Mouse (Mus musculus): ENCODE results near the gene Chrna1. TPM values are rescaled to one million over a fixed set of nuclear protein-coding genes. Genes with fewer than 3 reads are reported as not detected.

Gene Chrna1
- polyA plus RNA-seq, 1 experiment = 391 TPM

DNA sequence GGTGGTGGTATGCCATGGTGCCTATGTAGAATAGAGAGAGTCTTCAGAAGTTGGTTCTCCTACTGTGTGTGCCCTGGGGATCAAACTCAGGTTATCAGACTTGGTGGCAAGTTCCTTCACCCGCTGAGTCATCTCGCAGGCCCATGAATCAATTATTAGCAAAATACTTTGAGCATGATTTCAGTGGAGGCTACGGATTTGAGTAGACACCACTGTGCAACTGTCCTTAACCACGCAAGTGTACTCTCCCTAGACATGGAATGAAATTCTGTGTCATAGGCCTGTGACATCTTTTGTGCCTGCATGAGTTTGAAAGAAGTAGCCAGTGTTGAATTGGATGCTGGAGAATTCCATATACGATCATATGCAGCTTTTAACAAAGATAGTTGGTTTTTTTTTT is 582 bp upstream of the Chrna1 start:
- Histone ChIP-seq H3K79me2 (ENCODE audit: control insufficient read depth, insufficient read depth) (peaks cover 34% of the 10 kb centered on the region), H3K36me3 (ENCODE audit: control insufficient read depth, insufficient read depth) (no peaks in the 10 kb centered on the region), H3ac (ENCODE audit: control insufficient read depth, insufficient read length) (no peak overlapping the region), H3K4me3 (peak overlapping the region; percentile 41), H3K27me3 (ENCODE audit: control insufficient read depth, insufficient read depth, insufficient read length) (no peaks in the 10 kb centered on the region), H3K4me2 (ENCODE audit: low read depth) (peak overlapping the region; percentile 89)
- TF ChIP-seq POLR2AphosphoS2 (IDR thresholded peaks at IDR 0.05; ENCODE audit: insufficient read length, low read depth) (no peak), MYOD1 (IDR thresholded peaks at IDR 0.05; ENCODE audit: control insufficient read depth in 1 of 3, insufficient read length in 2 of 3, low read depth in 2 of 3) (peak in 1 of 3 experiments; percentile 38), POLR2A (IDR thresholded peaks at IDR 0.05; ENCODE audit: insufficient read length, low read depth) (no peak), MYOG (IDR thresholded peaks at IDR 0.05; ENCODE audit: control insufficient read depth in 1 of 3, insufficient read depth in 1 of 3, insufficient read length in 2 of 3, low read depth in 2 of 3) (peak in 1 of 3 experiments; percentile 11)

DNA sequence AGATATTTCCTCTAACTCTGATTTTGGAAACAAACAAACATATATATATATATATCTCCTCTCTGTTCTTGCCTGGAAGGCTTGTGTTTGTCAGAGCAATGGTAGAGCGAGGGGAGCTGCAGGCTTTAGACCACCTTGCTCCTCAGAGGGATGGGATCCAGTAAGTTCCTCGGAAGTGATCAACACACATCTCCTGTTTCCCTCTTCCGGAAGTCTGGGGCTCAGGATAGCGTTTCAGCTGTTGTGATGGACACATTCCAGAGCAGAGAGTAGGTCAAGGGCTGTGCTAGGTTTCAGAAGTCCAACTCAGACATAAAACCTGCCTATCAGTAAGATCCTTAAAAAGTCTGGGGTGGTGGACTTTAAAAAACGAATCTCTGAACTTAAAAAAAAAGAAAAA is 970 bp downstream of the Chrna1 start:
- peaks cover 49% of the 10 kb centered on the region for H3K79me2 ChIP-seq (ENCODE audit: control insufficient read depth, insufficient read depth)
- H3K27me3 ChIP-seq (ENCODE audit: control insufficient read depth, insufficient read depth, insufficient read length) = no peaks in the 10 kb centered on the region
- peak overlapping the region; percentile 41 for H3K4me3 ChIP-seq
- H3K4me2 ChIP-seq (ENCODE audit: low read depth) = peak overlapping the region; percentile 89
- peaks cover 6% of the 10 kb centered on the region for H3K36me3 ChIP-seq (ENCODE audit: control insufficient read depth, insufficient read depth)
- no peak overlapping the region for H3ac ChIP-seq (ENCODE audit: control insufficient read depth, insufficient read length)
- no peak for TF ChIP-seq USF1 (IDR thresholded peaks at IDR 0.05; ENCODE audit: low read depth)
- TF ChIP-seq SRF (IDR thresholded peaks at IDR 0.05; ENCODE audit: control insufficient read depth, insufficient read length, low read depth) = no peak
- peak in 2 of 3 experiments; percentile 76 to 83 for TF ChIP-seq MYOG (IDR thresholded peaks at IDR 0.05; ENCODE audit: control insufficient read depth in 1 of 3, insufficient read depth in 1 of 3, insufficient read length in 2 of 3, low read depth in 2 of 3)
- peak in 2 of 3 experiments; percentile 78 to 85 for TF ChIP-seq MYOD1 (IDR thresholded peaks at IDR 0.05; ENCODE audit: control insufficient read depth in 1 of 3, insufficient read length in 2 of 3, low read depth in 2 of 3)
- no peak for TF ChIP-seq POLR2A (IDR thresholded peaks at IDR 0.05; ENCODE audit: insufficient read length, low read depth)
- no peak for TF ChIP-seq CEBPB (IDR thresholded peaks at IDR 0.05; ENCODE audit: insufficient read depth, poor library complexity, severe bottlenecking)
- TF ChIP-seq E2F4 (IDR thresholded peaks at IDR 0.05; ENCODE audit: insufficient read depth) = no peak
- peak; percentile 65 for TF ChIP-seq TCF12 (IDR thresholded peaks at IDR 0.05; ENCODE audit: insufficient read depth, poor library complexity, severe bottlenecking)
- no peak for TF ChIP-seq MAX (IDR thresholded peaks at IDR 0.05; ENCODE audit: low read depth)
- TF ChIP-seq REST (IDR thresholded peaks at IDR 0.05; ENCODE audit: insufficient read depth, insufficient read length) = no peak
- TF ChIP-seq POLR2AphosphoS2 (IDR thresholded peaks at IDR 0.05; ENCODE audit: insufficient read length, low read depth) = peak; percentile 57
- TF ChIP-seq TCF3 (IDR thresholded peaks at IDR 0.05; ENCODE audit: insufficient read length, low read depth) = no peak

DNA sequence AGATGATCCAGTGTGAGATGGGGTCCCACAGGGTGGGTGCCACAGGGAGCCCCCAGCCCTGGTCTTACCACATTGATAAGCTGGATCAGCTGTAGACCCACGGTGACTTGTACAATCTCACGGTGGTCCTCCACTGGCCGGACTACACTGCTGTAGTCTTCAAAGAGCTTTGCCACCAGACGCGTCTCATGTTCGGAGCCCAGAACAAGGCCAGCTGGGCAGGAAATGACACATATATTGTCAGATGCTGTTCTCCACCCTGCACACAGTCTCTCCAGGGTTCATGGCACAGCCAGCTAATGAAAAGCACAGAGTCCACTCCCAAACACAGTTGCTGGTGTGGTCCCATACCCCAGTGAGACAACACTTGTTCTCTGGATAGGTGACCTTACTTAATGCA is 5.7 kb downstream of the Chrna1 start:
- Histone ChIP-seq H3K27me3 (ENCODE audit: control insufficient read depth, insufficient read depth, insufficient read length) (no peaks in the 10 kb centered on the region), H3ac (ENCODE audit: control insufficient read depth, insufficient read length) (no peak overlapping the region), H3K4me3 (no peak overlapping the region), H3K36me3 (ENCODE audit: control insufficient read depth, insufficient read depth) (peaks cover 26% of the 10 kb centered on the region), H3K79me2 (ENCODE audit: control insufficient read depth, insufficient read depth) (peaks cover 50% of the 10 kb centered on the region), H3K4me2 (ENCODE audit: low read depth) (peak overlapping the region; percentile 48)
- TF ChIP-seq MYOD1 (IDR thresholded peaks at IDR 0.05; ENCODE audit: control insufficient read depth in 1 of 3, insufficient read length in 2 of 3, low read depth in 2 of 3) (peak in 2 of 3 experiments; percentile 14 to 70), POLR2AphosphoS2 (IDR thresholded peaks at IDR 0.05; ENCODE audit: insufficient read length, low read depth) (peak; percentile 16), POLR2A (IDR thresholded peaks at IDR 0.05; ENCODE audit: insufficient read length, low read depth) (no peak), MYOG (IDR thresholded peaks at IDR 0.05; ENCODE audit: control insufficient read depth in 1 of 3, insufficient read depth in 1 of 3, insufficient read length in 2 of 3, low read depth in 2 of 3) (peak in 1 of 3 experiments; percentile 57)

DNA sequence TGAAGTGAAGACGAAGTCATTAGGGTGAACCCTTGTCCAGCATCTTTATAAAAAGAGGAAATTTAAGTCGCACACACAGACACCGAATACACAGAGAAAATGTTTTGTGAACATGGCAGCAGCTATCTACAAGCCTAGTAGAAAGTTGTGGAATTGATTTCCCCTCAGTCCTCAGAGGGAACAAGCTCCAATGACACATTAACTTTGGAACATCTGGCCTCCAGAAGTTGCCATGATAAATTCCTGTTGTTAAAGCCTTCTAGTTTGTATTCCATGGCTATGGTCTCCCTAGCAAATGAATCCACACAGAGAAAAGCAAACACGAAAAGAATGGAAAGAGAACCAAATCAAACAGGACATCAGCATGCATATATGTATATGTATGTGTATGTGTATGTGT is 6.6 kb downstream of the Chrna1 start:
- TF ChIP-seq POLR2A (IDR thresholded peaks at IDR 0.05; ENCODE audit: insufficient read length, low read depth) (no peak), MYOG (IDR thresholded peaks at IDR 0.05; ENCODE audit: control insufficient read depth in 1 of 3, insufficient read depth in 1 of 3, insufficient read length in 2 of 3, low read depth in 2 of 3) (no peak), MYOD1 (IDR thresholded peaks at IDR 0.05; ENCODE audit: control insufficient read depth in 1 of 3, insufficient read length in 2 of 3, low read depth in 2 of 3) (no peak), SRF (IDR thresholded peaks at IDR 0.05; ENCODE audit: control insufficient read depth, insufficient read length, low read depth) (no peak), CEBPB (IDR thresholded peaks at IDR 0.05; ENCODE audit: insufficient read depth, poor library complexity, severe bottlenecking) (no peak), TCF3 (IDR thresholded peaks at IDR 0.05; ENCODE audit: insufficient read length, low read depth) (no peak), TCF12 (IDR thresholded peaks at IDR 0.05; ENCODE audit: insufficient read depth, poor library complexity, severe bottlenecking) (no peak)
- Histone ChIP-seq H3ac (ENCODE audit: control insufficient read depth, insufficient read length) (no peak overlapping the region), H3K4me2 (ENCODE audit: low read depth) (no peak overlapping the region)

DNA sequence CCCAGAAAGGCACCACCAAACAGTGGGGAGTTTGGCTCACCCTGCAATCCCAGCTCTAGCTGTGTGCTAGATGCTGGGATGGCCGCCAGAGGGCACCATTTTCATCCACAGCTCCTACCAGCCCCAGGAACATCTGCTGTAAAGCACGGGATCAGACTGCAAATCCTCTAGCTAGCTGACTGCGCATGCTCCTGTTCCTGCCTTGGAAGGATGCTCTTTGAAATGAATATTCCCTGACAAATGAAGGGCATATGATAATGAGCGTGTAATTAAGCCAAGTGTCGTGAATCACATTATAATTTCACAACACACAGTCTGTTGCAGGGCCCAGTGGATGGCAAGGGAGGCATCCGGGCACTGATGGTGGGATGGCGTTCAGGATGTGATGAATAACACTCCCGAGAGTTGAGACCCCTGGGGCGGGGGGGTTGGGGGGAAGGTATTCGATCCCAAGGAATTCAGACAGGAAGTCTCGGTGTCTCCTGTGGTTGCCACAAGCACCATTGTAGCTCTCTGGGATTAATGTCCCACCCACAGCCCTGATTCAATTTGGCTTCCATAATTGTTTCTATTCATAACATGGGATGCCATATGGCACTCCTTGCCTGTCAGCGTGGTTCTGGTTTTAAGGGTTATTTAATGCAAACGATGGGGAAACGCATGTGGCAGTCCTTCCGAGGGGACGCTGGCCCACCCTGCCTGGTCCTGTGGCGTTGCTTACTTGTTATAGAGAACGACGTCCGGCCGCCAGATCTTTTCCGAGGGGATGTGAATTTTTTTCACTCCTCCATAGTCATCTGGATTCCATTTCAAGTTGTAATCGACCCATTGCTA is 7.4 kb downstream of the Chrna1 start:
- peaks cover 35% of the 10 kb centered on the region for H3K36me3 ChIP-seq (ENCODE audit: control insufficient read depth, insufficient read depth)
- H3K4me3 ChIP-seq = no peak overlapping the region
- no peaks in the 10 kb centered on the region for H3K27me3 ChIP-seq (ENCODE audit: control insufficient read depth, insufficient read depth, insufficient read length)
- no peak overlapping the region for H3K4me2 ChIP-seq (ENCODE audit: low read depth)
- H3K79me2 ChIP-seq (ENCODE audit: control insufficient read depth, insufficient read depth) = peaks cover 36% of the 10 kb centered on the region
- peak in 2 of 3 experiments; percentile 2 to 45 for TF ChIP-seq MYOD1 (IDR thresholded peaks at IDR 0.05; ENCODE audit: control insufficient read depth in 1 of 3, insufficient read length in 2 of 3, low read depth in 2 of 3)
- peak in 1 of 3 experiments; percentile 60 for TF ChIP-seq MYOG (IDR thresholded peaks at IDR 0.05; ENCODE audit: control insufficient read depth in 1 of 3, insufficient read depth in 1 of 3, insufficient read length in 2 of 3, low read depth in 2 of 3)
- no peak for TF ChIP-seq SRF (IDR thresholded peaks at IDR 0.05; ENCODE audit: control insufficient read depth, insufficient read length, low read depth)
- no peak overlapping the region for H3ac ChIP-seq (ENCODE audit: control insufficient read depth, insufficient read length)

More for the DNA sequence above, 6.6 kb downstream of the Chrna1 start:
- Histone ChIP-seq H3K79me2 (ENCODE audit: control insufficient read depth, insufficient read depth) (peaks cover 44% of the 10 kb centered on the region), H3K4me3 (no peak overlapping the region), H3K27me3 (ENCODE audit: control insufficient read depth, insufficient read depth, insufficient read length) (no peaks in the 10 kb centered on the region), H3K36me3 (ENCODE audit: control insufficient read depth, insufficient read depth) (peaks cover 27% of the 10 kb centered on the region)

All from myocyte (in vitro differentiated cells).